Mouse (Mus musculus) neural tube, postnatal 0 days (tissue): ENCODE data around the gene Cpxcr1. TPM values are rescaled to one million over a fixed set of nuclear protein-coding genes. Genes with fewer than 3 reads are reported as not detected.

Experiments
- polyA plus RNA-seq: library from polyadenylated mRNA; unstranded; fragments of >200 nt; fragmentation: Nextera tagmentation; extraction: Ambion mirVana; gene quantifications from 2 replicates; pipeline ENCODE4 v1.2.1, GENCODE M21; 2015

The Cpxcr1 gene
- polyA plus RNA-seq, result not detected in 2 replicates

GRCm38 (mm10) chrX:116448644-116449043 lies at the start of gene Cpxcr1:
Cpxcr1 (plus strand) TSS chrX:116448944.

Other genes starting within 250 kb of the Cpxcr1 start
- not detected in 2 replicates for gene H2afb2, start 232.2 kb downstream of the Cpxcr1 start, polyA plus RNA-seq